Mouse (Mus musculus) frontal cortex, postnatal 14 days (tissue): Measurements from ENCODE around the gene Tnrc18.

ENCODE experiments used
- DNase-seq, 2 experiments: peaks; one replicate each; pipeline ENCODE4 v3.0.0; 2022; ENCODE audit warnings: low spot score in 2 of 2

Tnrc18 gene

DNA sequence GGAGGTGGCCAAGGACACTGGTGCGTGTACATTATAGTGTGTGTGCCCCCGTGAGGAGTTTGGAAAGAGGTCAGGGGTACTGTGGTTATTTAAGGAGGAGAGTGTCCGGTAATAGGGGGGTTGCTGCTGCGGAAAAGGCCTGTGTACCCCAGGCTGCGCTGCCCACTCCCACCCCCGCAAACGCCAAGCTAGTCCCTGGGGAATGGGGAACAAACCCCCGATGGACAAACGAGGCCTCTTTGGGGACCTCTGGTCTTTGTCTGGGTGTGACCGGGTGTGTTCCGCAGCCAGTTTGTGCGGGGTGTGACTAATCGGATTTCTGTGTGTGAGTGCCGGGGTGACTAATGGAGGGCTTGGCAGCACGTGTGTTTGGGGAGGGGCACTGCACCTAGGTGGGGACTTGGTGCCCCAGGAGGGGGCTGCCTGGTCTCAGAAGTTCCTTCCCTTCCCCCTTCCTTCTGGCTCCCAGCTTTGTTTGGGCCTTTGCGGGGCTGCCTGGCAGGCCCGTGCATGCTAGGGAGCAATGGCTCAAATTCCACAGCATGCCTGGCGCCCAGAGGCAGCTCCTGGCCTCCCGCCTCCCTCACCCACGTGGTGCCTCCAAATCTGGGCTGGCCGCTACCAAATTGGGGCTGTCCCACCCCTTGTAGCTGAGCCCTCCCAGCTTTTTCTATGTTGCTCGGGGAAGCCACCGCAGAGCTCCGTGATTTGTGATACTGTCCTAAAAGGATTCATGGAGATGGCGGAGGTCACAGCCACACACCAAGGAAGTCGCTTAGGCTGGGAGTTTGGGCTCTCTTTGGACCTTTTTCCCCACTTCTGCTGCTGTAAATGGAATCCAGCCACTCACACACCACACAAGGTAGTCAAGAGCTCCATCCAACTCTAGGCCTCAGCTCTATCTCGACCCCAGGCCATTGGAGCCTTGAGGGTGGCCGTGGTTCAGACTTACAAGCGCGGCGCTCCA is 5.9 kb upstream of the Tnrc18 start:
- DNase-seq: peak; percentile 57 to 67

DNA sequence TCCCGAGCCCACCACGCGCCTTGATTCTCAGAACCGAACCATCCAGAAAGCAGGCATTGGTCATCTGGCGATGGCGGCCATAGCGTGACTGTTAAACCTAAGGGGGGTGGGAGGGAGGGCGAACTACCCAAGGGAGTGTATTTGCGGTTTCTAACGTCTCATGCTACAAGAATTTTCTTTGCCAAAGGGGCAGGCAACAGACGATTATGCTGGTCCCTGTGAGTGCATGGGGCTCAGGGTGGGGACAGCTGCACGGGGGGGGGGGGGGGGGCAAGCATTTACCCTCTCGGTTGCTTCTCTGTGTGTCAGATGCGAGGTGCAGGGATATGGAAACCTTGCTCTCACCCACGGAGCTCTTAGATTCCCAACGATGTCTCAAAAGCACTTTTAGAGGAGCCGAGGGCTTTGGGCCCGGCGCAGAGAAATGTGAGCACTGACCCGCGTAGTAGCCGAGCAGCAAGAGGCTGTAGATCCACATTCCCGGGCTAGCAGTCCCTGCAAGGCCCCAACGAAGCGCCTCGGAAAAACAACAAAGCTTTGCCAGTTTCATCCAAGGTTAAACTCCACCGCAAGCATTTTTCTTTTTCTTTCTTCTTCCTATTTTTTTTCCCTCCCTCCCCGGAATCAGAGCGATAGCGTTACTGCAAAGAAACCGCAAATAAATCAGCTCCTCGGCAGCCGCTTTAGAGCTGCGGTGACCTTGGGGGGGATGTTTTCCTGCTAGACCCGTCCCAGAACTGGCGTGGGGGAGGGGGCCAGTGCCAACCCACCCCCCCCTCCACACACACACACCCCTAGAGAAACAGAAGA is 5.0 kb upstream of the Tnrc18 start:
- DNase-seq: no peak

DNA sequence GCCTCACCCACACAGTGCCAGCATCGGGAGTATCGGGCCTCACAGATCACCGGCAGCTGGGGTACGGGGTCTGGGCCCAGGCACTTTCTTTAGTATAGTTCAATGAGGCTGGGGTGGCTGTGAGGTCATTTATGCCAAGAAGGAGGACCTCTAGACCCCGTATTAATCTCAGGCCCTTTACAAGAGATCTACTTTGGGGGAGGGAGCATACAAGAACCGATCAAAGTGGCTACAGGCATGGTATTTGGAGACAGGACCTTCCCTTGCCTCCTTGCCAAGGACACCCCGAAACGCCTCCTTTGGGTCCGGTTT is 4.5 kb upstream of the Tnrc18 start:
- no peak for DNase-seq

DNA sequence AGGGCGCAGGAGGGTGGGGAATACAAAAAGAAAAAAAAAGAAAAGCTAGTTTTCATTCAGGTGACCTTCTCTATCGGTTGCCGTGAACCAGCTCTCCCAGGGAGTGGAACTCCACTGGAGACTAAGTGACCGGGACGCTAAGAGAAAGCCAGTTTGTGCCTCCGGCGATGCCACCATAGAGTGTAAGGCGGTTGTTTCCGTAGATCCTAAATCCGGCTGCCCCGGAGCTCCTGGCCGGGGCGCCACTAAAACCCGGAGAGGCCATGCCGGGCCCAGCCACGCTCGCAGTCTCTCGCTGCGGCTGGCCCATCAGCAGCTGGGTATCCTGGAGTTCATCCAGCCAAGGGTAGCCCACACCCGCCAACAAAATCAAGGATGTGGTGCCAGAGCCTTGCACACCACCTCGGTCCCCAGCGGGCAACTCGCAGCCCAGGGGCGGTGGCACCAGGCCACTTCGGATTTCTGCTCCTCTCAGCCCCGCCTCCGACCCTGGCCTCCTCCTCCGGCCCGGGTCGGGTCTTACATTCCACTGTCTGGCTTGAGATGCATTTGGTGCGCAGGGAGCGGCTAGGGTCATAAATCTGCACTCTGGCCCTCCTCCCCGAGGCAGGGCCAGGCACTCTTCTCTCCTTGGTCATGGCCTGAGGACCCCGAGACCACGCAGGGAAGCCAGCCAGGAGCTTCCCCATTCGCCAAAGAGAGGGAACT is 4.0 kb upstream of the Tnrc18 start:
- peak; percentile 67 to 73 for DNase-seq

DNA sequence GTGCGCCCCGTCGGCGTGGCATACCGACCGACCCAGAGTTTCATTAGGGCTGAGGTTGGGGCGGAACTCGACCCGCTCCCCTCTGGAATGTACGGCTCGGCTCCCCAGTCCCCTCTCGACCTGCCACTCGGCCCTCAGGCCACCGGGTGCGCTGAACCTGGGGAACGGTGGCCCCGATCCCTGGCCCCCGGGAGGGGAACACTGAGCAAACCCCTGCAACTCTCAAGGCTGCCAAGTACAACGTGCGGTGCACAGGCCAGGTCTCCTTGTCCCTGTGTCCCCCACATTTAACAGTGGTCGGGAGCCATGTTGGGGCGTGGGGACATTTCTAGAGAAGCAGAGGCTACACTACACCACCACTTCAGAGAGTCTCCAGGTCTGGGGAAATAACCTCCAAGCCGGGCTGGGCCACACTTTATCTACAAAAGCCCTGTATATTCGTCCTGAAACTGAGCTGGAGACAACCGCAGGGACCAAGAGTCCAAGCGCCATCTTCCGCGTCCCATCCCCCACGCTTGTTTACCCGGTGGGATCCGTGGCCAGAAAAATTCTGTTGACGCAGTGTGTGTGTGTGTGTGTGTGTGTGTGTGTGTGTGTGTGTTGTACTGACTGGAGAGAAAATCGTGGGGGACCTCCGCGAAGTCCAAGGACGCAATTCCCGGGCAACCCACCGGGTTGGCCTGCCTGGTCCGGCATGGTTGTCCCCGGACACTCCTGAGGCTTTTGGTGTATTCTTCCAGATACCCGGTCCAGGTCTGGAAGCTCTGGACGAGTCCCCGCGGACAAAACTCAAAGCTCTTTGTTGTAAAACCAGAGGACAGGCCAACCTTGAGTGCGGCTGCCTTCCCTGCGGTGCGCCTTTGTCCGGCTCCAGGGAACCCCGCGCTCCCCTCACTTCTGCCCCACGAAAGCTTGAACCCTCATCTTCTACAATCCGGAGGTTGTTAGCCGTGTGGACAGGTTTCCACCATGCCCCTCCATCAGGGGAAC is 3.1 kb upstream of the Tnrc18 start:
- peak; percentile 62 to 66 for DNase-seq

DNA sequence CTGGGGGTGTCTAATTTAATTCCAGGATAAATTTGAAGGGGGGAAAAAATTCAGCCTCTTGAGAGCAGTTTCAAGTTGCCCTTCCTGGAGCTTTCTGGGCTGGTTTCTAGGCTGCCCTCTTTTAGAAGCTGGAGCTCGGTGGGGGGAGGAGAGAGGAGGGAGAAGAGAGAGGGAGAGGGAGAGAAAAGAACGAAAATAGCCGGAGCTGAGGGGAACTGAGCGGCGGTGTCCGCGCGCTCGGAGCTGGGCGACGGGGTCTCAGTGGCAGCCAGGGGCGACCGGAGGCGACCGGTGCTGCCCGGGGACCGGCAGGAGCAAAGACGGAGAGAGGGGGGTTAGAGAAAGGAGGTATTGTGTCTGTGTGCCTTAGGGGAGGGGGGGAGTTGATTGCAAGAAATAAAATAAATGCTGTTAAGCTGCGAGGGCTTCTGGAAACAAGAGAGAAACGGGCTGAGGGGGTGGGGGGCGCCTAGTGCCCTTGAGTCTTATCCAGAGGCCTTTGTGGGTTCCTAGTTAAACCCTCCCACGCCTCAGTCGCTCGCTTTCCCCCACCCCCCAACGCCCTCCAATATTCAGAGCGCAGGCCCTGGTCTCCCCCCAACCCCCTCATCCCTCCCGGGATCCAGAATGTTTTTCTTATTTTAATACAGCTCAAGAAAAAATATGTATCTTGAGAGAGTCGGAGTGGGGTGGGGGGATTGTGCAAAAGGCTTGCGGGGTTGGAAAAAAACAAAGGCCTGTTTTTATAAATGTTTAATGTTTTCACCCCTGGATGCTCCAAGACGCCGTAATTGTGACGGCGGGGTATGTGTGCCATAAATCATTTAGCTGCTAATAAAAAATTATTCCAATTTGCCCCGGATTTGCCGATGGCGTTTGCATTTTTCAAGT is 2.2 kb upstream of the Tnrc18 start:
- DNase-seq: peak; percentile 72 to 76

DNA sequence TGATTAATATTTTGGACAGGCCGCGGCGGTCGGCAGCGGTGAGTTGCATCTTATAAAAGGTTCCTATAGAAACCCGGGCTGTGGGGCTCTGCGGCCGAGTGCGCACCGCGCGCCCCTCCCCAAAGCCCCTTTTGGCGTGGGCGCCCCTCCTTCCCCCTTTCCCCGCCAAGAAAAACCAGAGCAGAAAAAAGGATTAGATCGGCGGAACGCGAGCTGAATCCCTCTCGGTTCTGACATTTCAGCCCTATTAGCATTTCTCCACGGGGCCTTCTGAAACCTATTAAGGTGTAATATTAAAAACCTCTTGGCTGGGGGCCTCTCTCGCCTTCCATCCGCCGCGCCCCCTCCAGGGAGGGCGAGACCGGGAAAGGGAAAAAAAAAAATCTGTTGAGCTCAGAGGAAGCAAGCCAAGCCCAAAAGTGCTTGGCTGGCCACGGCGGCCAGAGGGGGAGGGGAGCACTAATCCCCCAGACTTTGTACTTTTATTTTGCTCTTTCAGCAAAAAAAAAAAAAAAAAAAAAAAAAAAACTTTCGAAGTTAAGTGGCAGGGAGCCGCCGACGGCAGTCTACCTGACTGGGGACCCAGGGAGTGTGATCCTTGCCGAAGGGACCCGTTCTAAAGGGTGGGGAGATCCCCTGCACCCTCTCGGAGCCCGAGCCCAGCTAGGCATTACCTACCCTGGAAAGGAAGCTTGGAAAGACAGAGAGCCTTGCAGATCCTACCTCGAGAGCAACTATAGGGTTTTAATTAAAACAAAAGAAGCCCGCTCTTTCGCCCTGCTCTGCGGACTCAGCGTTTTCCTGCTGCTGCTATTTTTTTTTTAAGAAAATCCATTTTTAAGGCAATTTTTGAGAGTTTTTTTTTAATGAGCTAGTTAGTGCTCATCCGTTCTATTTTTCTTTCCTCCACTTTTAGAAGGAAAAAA is 1.2 kb upstream of the Tnrc18 start:
- no peak for DNase-seq

DNA sequence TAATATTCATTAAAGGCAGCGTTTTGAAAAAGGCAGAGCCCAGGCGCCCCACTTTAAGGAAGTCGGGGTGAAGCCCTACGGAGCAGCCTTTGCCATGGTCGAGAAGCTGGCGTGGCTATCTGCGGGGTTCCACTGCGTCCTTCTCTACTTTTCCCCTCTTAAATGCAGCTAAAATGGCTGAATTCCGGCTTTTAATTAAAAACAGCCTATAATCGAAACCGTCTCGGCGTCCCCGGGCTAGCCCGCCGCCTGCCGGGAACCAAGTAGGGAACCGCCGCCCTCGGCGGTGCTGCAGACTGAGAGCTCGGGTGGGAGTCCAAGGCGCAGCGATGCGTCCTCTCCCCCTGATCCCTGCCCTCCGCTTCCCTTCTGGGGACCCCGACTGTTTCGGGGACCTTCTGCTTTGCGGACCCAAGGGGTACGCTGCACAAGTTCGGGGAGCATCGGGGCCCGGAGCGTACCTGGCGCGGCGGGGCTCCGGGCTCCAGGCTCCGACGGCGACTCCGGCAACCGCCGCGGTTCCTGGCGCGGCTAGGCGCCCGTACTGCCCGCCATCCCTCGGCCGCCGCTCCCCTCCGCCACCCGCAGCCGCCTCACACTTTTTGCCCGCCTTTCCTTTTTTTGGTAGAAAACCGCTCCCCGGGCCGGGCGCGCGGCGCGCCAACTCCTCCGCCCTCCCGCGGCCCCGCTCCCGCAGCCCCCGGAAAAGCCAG is 495 bp downstream of the Tnrc18 start:
- peak in 1 of 2 experiments; percentile 69 for DNase-seq

DNA sequence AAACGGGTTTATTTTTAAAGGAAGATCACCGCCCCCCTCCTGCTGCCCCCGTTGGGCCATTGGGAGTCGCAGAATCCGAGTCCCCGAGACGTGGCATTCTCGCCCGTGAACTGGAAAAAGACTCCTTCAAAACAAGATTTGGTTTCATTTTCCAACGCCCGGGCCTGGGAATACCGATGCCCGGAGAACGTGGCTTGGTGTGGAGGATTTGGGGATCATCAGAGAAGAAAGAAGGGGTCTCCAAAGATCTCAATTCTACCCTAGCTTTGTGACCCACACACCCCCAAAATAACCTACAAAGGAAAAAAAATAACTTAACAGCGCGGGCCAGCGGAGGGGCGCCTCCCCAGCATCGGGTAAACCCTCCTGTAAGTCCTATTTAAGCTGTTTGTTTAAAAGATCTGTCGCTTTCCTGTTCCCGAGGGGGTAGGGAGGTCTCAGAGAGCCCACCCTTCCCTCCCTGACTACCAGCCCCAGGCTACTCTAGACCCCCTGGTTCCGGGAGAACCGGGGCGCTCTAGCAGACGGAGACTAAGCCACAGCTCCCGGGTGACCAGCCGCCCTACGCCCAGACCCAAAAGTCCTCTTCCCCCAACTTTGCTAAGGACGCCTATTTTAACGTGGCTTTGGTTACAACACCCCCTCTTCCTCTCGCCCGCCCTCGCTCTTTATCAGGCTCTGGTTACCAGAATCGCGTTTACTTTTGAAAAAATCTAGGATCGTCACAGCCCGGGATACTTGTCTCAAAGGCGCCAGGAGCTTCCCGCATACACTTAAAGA is 1.2 kb downstream of the Tnrc18 start:
- no peak for DNase-seq

DNA sequence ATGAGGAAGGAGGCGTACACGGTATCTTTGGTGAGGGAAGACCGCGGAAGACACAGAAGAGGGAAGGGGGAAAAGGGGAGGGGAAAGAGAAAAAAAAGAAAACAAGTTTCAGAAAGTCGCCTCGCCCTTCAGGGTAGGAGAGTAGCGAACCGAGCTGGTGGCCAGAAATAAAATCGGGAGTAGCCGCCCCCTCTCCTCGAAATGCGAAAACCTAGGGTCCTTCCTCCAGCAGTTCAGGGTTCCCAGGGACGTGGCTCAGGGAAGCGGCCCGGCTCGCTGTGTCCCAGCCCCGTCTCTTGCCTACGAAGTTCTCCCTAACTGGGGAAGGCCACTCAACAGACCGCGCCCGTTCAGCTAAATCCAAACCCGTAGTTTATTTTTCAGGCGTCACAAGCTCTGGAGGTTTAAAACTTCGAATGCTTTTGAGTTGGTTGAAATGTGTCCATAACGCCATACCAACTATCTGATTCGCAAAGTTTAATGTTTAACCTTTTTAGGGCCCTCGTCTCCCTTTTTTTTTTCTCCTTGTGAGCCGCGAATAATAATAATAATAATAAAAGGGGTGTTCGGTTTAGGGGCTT is 2.0 kb downstream of the Tnrc18 start:
- DNase-seq: no peak

DNA sequence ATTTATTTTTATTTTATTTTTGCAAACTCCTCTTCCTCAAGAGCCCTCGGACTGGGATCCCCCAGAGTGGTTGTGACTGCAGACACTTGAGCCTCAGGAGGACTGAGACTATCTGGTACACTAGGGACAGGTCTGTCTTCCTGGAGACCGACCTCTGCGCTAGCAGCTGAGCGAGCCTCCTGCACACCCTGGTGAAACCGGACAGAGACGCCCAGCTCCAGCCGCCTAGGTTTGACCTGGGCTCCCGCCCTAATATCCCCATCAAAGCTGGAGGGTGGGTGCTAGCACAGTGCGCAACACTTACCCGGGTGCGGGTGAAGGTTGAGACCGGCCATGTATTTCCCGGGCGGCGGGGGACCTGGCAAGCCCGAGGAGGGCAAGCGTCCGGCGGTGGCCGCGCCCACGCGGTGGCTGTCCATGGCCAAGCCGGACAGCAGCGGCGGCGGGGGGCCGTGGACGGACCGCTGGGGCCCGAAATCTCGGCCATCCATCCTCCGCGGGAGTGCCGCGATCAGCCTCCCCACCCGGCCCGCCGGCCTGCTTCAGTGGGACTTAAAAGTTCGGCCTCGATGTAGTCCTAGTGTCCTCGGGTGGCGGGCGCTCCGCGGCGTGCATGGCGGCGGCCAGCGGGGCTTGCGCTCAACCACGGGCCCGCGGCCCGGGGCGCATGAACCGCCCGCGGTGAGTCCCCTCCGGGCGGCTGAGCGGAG is 2.6 kb downstream of the Tnrc18 start:
- DNase-seq: no peak

DNA sequence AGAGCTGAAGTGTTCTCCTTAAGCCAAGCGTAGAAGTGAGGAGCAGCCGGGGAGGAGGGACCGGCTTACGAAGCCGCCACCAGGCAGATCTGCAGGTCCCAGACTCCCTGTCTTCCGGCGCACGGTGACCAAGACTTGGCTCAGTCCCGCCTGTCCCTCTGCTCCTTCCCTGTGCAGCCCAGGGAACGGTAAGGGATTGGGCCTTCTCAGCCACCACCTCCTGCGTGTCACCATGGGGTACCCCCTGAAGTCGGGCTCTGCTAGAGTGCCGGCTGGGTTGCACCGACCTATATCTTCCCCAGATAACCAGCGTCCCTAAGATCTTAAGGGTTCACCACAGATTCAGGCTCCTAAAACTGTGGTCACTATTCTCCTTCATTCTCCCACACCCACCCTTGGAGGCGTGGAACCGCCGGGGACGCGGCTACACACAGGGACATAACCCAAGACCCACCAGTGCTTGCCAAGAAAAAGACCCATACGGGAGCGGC is 3.3 kb downstream of the Tnrc18 start:
- no peak for DNase-seq

DNA sequence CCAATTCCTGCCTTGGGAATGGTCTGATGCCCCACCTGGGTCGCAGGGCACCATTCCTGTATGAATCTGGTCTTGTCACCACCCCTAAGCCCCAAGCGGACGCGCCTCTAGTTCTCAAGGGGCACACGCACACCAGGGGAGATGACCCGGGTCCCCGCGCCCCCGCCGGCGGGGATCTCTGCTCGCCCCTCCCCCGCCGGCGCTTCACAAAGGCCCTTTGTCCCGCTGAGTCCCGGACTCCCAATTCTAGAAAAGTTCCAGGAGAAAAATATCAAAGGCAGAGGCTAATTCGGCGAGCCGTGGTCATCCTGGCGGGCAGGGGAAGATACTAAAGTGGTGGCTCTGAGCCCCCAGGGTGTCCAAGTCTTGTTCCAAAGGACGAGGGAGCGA is 3.7 kb downstream of the Tnrc18 start:
- no peak for DNase-seq

DNA sequence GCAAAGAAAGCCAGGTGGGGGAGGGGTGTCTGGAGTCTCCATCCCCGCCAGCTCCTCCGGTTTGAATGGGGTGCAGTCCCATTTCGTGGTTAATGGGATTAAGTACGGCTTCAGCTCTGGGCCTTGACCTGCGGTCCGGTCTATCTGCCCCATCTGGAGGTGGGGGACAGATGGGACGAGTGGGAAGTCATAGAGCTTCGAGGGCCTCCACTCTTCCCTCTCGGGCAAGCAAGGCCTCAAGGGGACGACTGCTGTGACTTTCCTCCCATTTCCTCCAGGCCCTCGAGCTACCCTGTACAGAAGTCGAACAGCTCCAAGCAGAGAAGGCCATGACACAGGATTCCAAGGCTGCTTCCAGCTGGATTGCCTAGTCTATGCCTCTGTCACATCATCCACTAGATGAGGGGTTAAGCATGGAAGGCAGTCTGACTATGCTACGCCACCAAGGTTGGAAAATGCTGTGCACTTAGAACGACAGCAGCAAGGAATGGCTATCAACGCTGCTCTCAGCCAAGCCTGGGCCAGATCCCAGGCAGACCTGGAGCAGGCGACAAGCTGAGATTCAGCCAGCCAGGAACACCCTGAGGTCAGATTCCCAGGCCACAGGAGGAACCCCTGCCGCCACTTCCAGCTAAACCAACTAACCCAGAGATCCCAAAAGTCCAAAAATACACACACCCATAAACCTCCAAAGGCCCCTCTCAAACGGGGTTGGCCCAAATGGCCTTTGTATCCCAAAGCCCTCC is 4.3 kb downstream of the Tnrc18 start:
- no peak for DNase-seq

DNA sequence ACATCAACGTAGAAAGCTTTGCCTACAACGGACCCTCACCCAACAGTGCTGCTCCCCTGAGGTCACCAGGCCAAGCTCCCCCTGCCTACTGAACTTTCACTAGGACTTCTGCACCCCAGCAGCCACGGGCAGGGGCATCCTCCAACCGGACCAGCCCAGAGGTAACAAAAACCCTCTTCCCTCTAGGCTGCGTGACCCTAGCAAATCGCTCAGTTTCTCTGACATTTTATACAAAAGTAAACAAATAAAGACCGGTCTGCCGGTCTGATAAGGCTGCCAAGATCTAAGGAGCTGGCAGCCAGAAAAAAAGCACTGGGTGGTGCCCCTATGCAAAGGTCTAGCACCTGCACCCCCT is 4.9 kb downstream of the Tnrc18 start:
- no peak for DNase-seq
